Mouse (Mus musculus): Measurements from ENCODE around the gene Rtl4. TPM values are rescaled to one million over a fixed set of nuclear protein-coding genes. Genes with fewer than 3 reads are reported as not detected.

The Rtl4 gene
- polyA plus RNA-seq (2016; fragmentation: Nextera tagmentation; extraction: Ambion mirVana), result 0.59 and 1.3 TPM in 2 replicates

DNA sequence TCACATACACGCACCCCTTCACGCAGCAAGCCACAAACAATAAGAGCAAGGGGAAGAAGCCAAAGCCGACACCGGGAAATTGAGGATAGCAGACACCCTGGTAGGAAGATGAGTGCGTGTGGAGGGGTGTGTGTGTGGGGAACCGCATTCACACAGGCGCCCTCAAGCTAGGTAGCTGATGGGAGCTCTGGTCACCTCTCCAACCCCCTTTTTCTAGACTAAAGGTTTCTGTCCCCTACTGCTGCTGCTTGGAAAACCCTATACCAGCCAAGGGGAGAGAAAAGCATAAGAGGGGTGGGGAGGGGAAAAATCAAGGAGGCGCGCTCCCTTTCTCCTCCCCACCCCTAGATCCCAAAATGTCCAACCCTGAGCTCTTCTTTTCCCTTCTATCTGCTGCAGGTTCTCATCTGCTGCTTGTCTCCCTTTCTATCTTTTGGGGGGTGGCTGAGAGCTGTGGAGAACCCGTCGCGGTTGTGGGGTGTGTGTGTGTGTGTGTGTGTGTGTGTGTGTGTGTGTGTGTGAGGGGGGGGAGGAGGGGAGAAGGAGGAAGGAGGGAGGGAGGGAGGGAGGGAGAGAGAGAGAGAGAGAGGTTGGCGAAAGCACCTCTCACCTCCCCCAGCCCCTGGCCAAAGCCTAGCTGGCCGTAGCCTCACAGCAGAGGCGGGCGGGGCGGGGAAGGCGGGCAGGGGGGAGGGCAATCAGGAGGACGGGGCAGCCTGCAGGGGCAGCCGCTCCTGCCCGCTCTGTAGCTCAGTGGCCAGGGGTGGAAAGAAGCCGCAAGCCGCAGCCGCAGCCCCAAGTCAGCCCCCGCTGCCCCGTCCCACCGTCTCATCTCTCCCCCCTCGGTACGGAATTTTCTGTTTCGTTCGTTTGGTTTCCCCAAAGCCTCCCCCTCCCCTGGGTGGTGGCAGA, at the start of gene Rtl4:
Gene Rtl4 (plus strand): TSS at position 701 of the 912 bp plus-strand sequence.
- Histone ChIP-seq H3K27me3 (peaks cover 37% of the 10 kb centered on the region), H3K9ac (peak within 1 kb of the TSS; percentile 33; the same call in 1 of the 2 replicates), H3K36me3 (no peaks in the 10 kb centered on the region), H3K4me3 (peak within 1 kb of the TSS; percentile 42), H3K4me1 (no peaks in the 10 kb centered on the region), H3K9me3 (no peaks in the 10 kb centered on the region), H3K4me2 (replicated peaks) (peak within 1 kb of the TSS; percentile 66), H3K27ac (0 out of 2 replicates have a peak within 1 kb of the TSS, but pooled peaks have one; percentile 6)
- WGBS, result 20% methylated on average over 22 of the region's 31 CpGs
- peak; percentile 35; the same call in 1 of the 2 replicates for ATAC-seq (ENCODE audit: insufficient number of reproducible peaks, insufficient read depth, low FRiP score, low TSS enrichment)

GRCm38 (mm10) chrX:144644756-144645155, 44.0 kb upstream of the Rtl4 start:
- Histone ChIP-seq H3K9me3 (no peaks in the 10 kb centered on the region), H3K9ac (no peak overlapping the region), H3K27me3 (no peaks in the 10 kb centered on the region), H3K4me1 (no peaks in the 10 kb centered on the region), H3K4me3 (no peak overlapping the region), H3K4me2 (replicated peaks) (no peak overlapping the region), H3K27ac (no peak overlapping the region), H3K36me3 (no peaks in the 10 kb centered on the region)
- ATAC-seq (ENCODE audit: insufficient number of reproducible peaks, insufficient read depth, low FRiP score, low TSS enrichment), result no peak
- 78% methylated on average over 2 of the region's 3 CpGs for WGBS

DNA sequence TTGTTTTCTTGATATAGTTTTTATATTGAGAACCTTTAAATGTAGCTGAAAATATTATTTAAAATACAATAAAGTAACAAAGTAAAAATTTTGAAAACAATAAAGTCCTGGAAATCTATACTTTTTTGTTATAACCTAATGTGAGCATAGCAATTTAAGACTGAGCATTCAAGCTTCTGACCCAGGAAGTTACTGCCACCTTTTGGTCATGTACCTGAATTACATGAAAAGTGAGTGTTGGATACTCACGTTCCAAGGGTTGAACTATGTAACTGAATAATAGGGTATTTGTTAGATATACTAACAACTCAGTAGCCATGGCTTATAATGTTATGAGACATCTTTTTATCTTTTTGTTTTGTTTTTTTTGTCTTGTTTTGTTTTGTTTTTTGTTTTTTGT, 43.3 kb upstream of the Rtl4 start:
- Histone ChIP-seq H3K4me1 (no peaks in the 10 kb centered on the region), H3K9ac (no peak overlapping the region), H3K9me3 (no peaks in the 10 kb centered on the region), H3K27ac (no peak overlapping the region), H3K4me3 (no peak overlapping the region), H3K36me3 (no peaks in the 10 kb centered on the region), H3K4me2 (replicated peaks) (no peak overlapping the region), H3K27me3 (no peaks in the 10 kb centered on the region)
- ATAC-seq (ENCODE audit: insufficient number of reproducible peaks, insufficient read depth, low FRiP score, low TSS enrichment), result no peak
- 27% methylated on average over 1 of the region's 1 CpGs for WGBS

GRCm38 (mm10) chrX:144652196-144652595, 36.5 kb upstream of the Rtl4 start:
- ATAC-seq (ENCODE audit: insufficient number of reproducible peaks, insufficient read depth, low FRiP score, low TSS enrichment), result no peak
- H3K27me3 ChIP-seq, result no peaks in the 10 kb centered on the region
- H3K27ac ChIP-seq, result no peak overlapping the region
- WGBS, result 74% methylated on average over 2 of the region's 2 CpGs
- H3K9me3 ChIP-seq, result no peaks in the 10 kb centered on the region
- no peaks in the 10 kb centered on the region for H3K36me3 ChIP-seq
- H3K4me1 ChIP-seq, result no peaks in the 10 kb centered on the region
- H3K4me3 ChIP-seq, result no peak overlapping the region
- H3K9ac ChIP-seq, result no peak overlapping the region
- no peak overlapping the region for H3K4me2 ChIP-seq (replicated peaks)

- Histone ChIP-seq H3K4me2 (replicated peaks) (peak overlapping the region; percentile 66), H3K4me3 (peak overlapping the region; percentile 42), H3K4me1 (no peaks in the 10 kb centered on the region), H3K27ac (no peak overlapping the region), H3K9me3 (no peaks in the 10 kb centered on the region), H3K27me3 (peaks cover 37% of the 10 kb centered on the region), H3K9ac (0 out of 2 replicates have a peak overlapping the region, but pooled peaks have one; percentile 7), H3K36me3 (no peaks in the 10 kb centered on the region)
- no peak for ATAC-seq (ENCODE audit: insufficient number of reproducible peaks, insufficient read depth, low FRiP score, low TSS enrichment)
- 17% methylated on average over 20 of the region's 20 CpGs for WGBS
Observed at GRCm38 (mm10) chrX:144687742-144688141, 965 bp upstream of the Rtl4 start.

- ATAC-seq (ENCODE audit: insufficient number of reproducible peaks, insufficient read depth, low FRiP score, low TSS enrichment), result no peak
- Histone ChIP-seq H3K9ac (peak within 1 kb of the TSS; percentile 33; the same call in 1 of the 2 replicates), H3K4me1 (no peaks in the 10 kb centered on the region), H3K4me2 (replicated peaks) (peak within 1 kb of the TSS; percentile 66), H3K36me3 (no peaks in the 10 kb centered on the region), H3K4me3 (peak within 1 kb of the TSS; percentile 42), H3K27me3 (peaks cover 37% of the 10 kb centered on the region), H3K27ac (no peak within 1 kb of the TSS), H3K9me3 (no peaks in the 10 kb centered on the region)
- 17% methylated on average over 1 of the region's 1 CpGs for WGBS
Observed at GRCm38 (mm10) chrX:144688142-144688206, 733 bp upstream of the Rtl4 start, which contains the start of gene Trpc5. Gene Trpc5 (minus strand): TSS chrX:144688180.

DNA sequence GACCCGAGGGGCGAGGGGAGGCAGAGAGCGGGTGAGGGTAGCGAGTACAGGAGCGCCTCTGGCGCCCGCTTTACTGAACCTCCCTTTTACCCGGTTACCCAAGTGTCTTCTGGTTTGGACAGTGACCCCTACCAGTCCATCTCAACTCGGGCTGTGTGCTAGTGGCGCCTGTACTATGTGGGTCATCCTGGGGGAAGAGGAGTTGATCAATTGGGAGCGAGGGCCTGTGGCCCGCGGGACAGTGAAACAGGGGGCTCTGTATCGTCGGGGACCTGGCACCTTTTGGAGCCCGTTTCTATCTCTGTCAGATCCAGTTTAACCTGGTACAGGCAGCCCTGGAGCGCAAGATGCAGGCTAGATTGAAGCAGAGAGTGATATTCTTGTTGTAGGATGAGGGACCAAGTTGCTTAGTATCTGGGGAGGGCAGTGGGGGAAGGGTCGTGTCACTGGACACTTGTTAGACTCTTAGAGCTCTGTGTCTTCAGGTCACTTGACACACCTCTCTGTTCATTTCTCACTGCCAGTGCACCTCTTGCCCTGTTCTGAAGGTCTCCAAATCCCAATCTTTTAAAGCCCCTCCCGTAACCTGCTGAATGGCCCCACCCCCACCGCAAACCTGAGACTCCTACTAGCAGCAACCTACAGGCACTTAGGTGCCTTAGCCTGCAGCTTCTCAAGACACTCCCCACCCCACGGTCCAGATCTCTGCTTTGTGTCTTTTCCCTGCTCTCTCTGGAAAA, 582 bp downstream of the Rtl4 start:
- Histone ChIP-seq H3K27ac (0 out of 2 replicates have a peak overlapping the region, but pooled peaks have one; percentile 6), H3K9ac (peak overlapping the region; percentile 33; the same call in 1 of the 2 replicates), H3K27me3 (peaks cover 37% of the 10 kb centered on the region), H3K9me3 (no peaks in the 10 kb centered on the region), H3K4me1 (no peaks in the 10 kb centered on the region), H3K36me3 (no peaks in the 10 kb centered on the region), H3K4me2 (replicated peaks) (peak overlapping the region; percentile 66), H3K4me3 (peak overlapping the region; percentile 42)
- 15% methylated on average over 21 of the region's 21 CpGs for WGBS
- ATAC-seq (ENCODE audit: insufficient number of reproducible peaks, insufficient read depth, low FRiP score, low TSS enrichment), result peak; percentile 35; the same call in 1 of the 2 replicates

- ATAC-seq (ENCODE audit: insufficient number of reproducible peaks, insufficient read depth, low FRiP score, low TSS enrichment), result no peak
- no peaks in the 10 kb centered on the region for H3K36me3 ChIP-seq
- no peak overlapping the region for H3K9ac ChIP-seq
- no peaks in the 10 kb centered on the region for H3K9me3 ChIP-seq
- peak overlapping the region; percentile 42 for H3K4me3 ChIP-seq
- H3K4me1 ChIP-seq, result no peaks in the 10 kb centered on the region
- H3K4me2 ChIP-seq (replicated peaks), result peak overlapping the region; percentile 66
- 0 out of 2 replicates have a peak overlapping the region, but pooled peaks have one; percentile 6 for H3K27ac ChIP-seq
- peaks cover 37% of the 10 kb centered on the region for H3K27me3 ChIP-seq
- WGBS, result 24% methylated on average over 7 of the region's 7 CpGs
Observed at GRCm38 (mm10) chrX:144689859-144690181, 1.1 kb downstream of the Rtl4 start.

DNA sequence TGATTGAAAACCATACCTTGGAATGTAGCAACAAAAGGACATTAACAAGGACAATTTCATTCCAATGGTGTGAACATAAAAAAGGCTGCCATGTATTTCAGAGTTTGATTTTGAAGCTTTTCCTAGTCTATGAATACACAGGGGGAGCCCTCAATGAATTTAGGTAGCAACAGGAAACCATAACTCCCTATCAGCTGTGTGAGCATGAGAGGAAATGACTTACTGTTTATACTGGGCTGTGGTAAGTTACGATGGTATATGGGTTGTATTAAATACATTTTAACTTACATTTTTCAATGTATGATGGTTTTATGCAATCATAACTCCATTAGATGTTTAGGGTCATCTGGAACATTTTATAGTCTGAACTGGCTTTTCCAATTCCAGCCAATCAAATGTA, 27.6 kb downstream of the Rtl4 start:
- no peaks in the 10 kb centered on the region for H3K4me1 ChIP-seq
- no peak overlapping the region for H3K4me3 ChIP-seq
- 74% methylated on average over 1 of the region's 1 CpGs for WGBS

GRCm38 (mm10) chrX:144747528-144748049, 58.9 kb downstream of the Rtl4 start:
- H3K4me3 ChIP-seq, result no peak overlapping the region
- no peaks in the 10 kb centered on the region for H3K27me3 ChIP-seq
- WGBS, result 72% methylated on average over 3 of the region's 3 CpGs
- no peaks in the 10 kb centered on the region for H3K4me1 ChIP-seq
- H3K27ac ChIP-seq, result no peak overlapping the region
- no peak for ATAC-seq (ENCODE audit: insufficient number of reproducible peaks, insufficient read depth, low FRiP score, low TSS enrichment)
- no peak overlapping the region for H3K4me2 ChIP-seq (replicated peaks)
- no peaks in the 10 kb centered on the region for H3K36me3 ChIP-seq
- no peak overlapping the region for H3K9ac ChIP-seq
- H3K9me3 ChIP-seq, result no peaks in the 10 kb centered on the region

More for the DNA sequence above, 27.6 kb downstream of the Rtl4 start:
- Histone ChIP-seq H3K4me2 (replicated peaks) (no peak overlapping the region), H3K9me3 (no peaks in the 10 kb centered on the region), H3K9ac (no peak overlapping the region), H3K36me3 (no peaks in the 10 kb centered on the region), H3K27ac (no peak overlapping the region), H3K27me3 (no peaks in the 10 kb centered on the region)
- no peak for ATAC-seq (ENCODE audit: insufficient number of reproducible peaks, insufficient read depth, low FRiP score, low TSS enrichment)

DNA sequence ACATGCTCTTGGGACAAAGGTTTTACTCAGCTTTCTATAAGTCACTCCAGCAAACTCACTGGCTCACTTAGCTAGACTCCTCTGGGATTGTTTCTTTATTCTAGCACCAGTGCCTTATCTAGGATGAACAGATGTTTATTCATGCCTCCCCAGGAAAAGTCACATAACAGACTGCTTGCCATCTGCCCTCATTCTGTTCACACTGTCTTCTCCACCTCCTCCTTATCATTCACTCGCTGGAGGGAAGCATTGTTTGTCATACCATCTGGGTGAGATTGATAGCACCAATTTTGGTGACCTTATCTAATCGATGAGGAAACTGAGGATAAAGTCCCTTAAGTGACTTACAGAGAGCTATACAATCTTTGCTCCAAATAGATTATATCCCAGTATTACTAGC, 298.3 kb downstream of the Rtl4 start:
- H3K4me2 ChIP-seq (replicated peaks), result no peak overlapping the region
- no peaks in the 10 kb centered on the region for H3K27me3 ChIP-seq
- no peak for ATAC-seq (ENCODE audit: insufficient number of reproducible peaks, insufficient read depth, low FRiP score, low TSS enrichment)
- no peaks in the 10 kb centered on the region for H3K4me1 ChIP-seq
- H3K4me3 ChIP-seq, result no peak overlapping the region
- H3K36me3 ChIP-seq, result no peaks in the 10 kb centered on the region
- H3K9ac ChIP-seq, result no peak overlapping the region
- no peaks in the 10 kb centered on the region for H3K9me3 ChIP-seq
- no peak overlapping the region for H3K27ac ChIP-seq
- 73% methylated on average over 2 of the region's 2 CpGs for WGBS

GRCm38 (mm10) chrX:145065484-145065913, 376.8 kb downstream of the Rtl4 start:
- no peak for ATAC-seq (ENCODE audit: insufficient number of reproducible peaks, insufficient read depth, low FRiP score, low TSS enrichment)
- Histone ChIP-seq H3K27me3 (no peaks in the 10 kb centered on the region), H3K4me1 (no peaks in the 10 kb centered on the region), H3K9ac (no peak overlapping the region), H3K9me3 (no peaks in the 10 kb centered on the region), H3K4me2 (replicated peaks) (no peak overlapping the region), H3K27ac (no peak overlapping the region), H3K4me3 (no peak overlapping the region), H3K36me3 (no peaks in the 10 kb centered on the region)
- WGBS, result 66% methylated on average over 2 of the region's 2 CpGs

All from embryonic facial prominence, embryonic 12.5 days (tissue).